In the genomic region with DNA sequence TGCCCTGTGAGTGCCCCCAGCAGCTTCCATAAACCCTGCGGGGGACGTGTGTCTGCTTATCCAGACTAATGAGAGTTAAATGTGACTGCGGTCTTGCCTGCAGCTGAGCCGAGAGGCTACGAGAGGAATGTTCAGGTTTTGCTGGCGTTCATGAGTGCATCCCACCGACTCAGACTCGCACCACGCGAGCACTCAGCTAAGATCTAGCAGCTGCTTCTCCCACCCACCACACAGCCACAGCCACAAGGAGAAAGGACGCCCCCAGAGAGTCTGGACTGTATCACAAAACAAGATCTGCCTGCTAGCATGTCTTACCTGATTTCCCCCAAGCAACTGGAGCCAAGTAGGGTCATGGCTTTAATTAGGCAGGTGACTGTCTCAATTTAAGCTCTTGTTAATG, we compare ENCODE assay signal across 25 mouse cellular contexts.
DNase-seq lines count a peak whose midpoint lies in the region; ATAC-seq and TF ChIP-seq lines count a peak whose summit lies in the region.
"Had no signal": no experiment of that assay in that cellular context is flagged by ENCODE, and none has a peak within 500 bp of the region (broad histone marks: within the 10 kb centered on the region; RNA-seq: fewer than 3 reads in every experiment).

No protein-coding gene starts in this region.

- DNase-seq in left cerebral cortex, adult 11 months (ENCODE audit: low spot score): peak; percentile 29
- DNase-seq in left cerebral cortex, postnatal 4 days: no peak
- DNase-seq in frontal cortex, postnatal 36 days (ENCODE audit: low spot score in 2 of 2): peak; percentile 59 to 61
- DNase-seq in left cerebral cortex, postnatal 36 days (ENCODE audit: low spot score in 2 of 2): peak; percentile 51 to 57
- peak; percentile 46 for DNase-seq in telencephalon, adult 2 months (ENCODE audit: low read depth, low spot score)
- DNase-seq in forebrain, embryonic 11.5 days (ENCODE audit: low spot score): no peak
- DNase-seq in adrenal gland, postnatal 36 days: no peak
- no peak for DNase-seq in stomach, postnatal 0 days (ENCODE audit: low spot score)
- DNase-seq: cerebellum, adult 2 months; cerebellum, postnatal 25 days; gastrocnemius, postnatal 36 days; kidney, postnatal 25 days; liver; retina, postnatal 1 day; thymus, postnatal 36 days had no signal

- no peaks in the 10 kb centered on the region for H3K9me3 ChIP-seq in forebrain, embryonic 11.5 days (ENCODE audit: control insufficient read depth, low read length)
- H3K9me3 ChIP-seq in stomach, postnatal 0 days (ENCODE audit: control insufficient read depth, low read length): no peaks in the 10 kb centered on the region
- H3K9me3 ChIP-seq: embryonic facial prominence, embryonic 12.5 days; forebrain, embryonic 12.5 days; hindbrain, embryonic 10.5 days; limb, embryonic 10.5 days; midbrain, embryonic 10.5 days; neural tube, embryonic 13.5 days had no signal

- intact Hi-C loops in left cerebral cortex, postnatal 4 days (cut with DNase I): no loop called here
- intact Hi-C loops in left cerebral cortex, postnatal 36 days (cut with DNase I): loop anchor here (10.0 kb wide), 1 partner anchor 83 kb away; no protein-coding TSS in a partner anchor

- H3K4me2 ChIP-seq in forebrain, embryonic 11.5 days (ENCODE audit: low read depth, low read length, severe bottlenecking): no peak overlapping the region
- no peak overlapping the region for H3K4me2 ChIP-seq in stomach, postnatal 0 days (replicated peaks; ENCODE audit: low read depth)
- H3K4me2 ChIP-seq: embryonic facial prominence, embryonic 12.5 days; forebrain, embryonic 12.5 days; neural tube, embryonic 13.5 days had no signal

- WGBS in forebrain, embryonic 11.5 days: 81% methylated on average over 11 of the region's 11 CpGs
- 76% methylated on average over 11 of the region's 11 CpGs for WGBS in stomach, postnatal 0 days

- H3K27ac ChIP-seq in forebrain, embryonic 11.5 days (ENCODE audit: low read depth, low read length): no peak overlapping the region
- H3K27ac ChIP-seq in stomach, postnatal 0 days (replicated peaks): no peak overlapping the region
- H3K27ac ChIP-seq: embryonic facial prominence, embryonic 12.5 days; forebrain, embryonic 12.5 days; hindbrain, embryonic 10.5 days; limb, embryonic 10.5 days; midbrain, embryonic 10.5 days; neural tube, embryonic 13.5 days had no signal

- H3K4me1 ChIP-seq in forebrain, embryonic 11.5 days (replicated peaks; ENCODE audit: control insufficient read depth, insufficient read depth, low read length): no peaks in the 10 kb centered on the region
- 0 out of 2 replicates have a peak, but pooled peaks cover 3% of the 10 kb centered on the region for H3K4me1 ChIP-seq in stomach, postnatal 0 days (replicated peaks; ENCODE audit: control insufficient read depth, insufficient read depth)
- H3K4me1 ChIP-seq: forebrain, embryonic 12.5 days; midbrain, embryonic 10.5 days had no signal

- H3K27me3 ChIP-seq in forebrain, embryonic 11.5 days (ENCODE audit: control insufficient read depth, insufficient read depth, low read length): no peaks in the 10 kb centered on the region
- H3K27me3 ChIP-seq in stomach, postnatal 0 days (ENCODE audit: control insufficient read depth, insufficient read depth, low read length): no peaks in the 10 kb centered on the region
- H3K27me3 ChIP-seq: embryonic facial prominence, embryonic 12.5 days; forebrain, embryonic 12.5 days had no signal

- TF ChIP-seq CTCF in stomach, postnatal 0 days (IDR thresholded peaks at IDR 0.05; ENCODE audit: low read depth): no peak

- H3K9ac ChIP-seq in forebrain, embryonic 11.5 days (ENCODE audit: low read length): no peak overlapping the region
- H3K9ac ChIP-seq in stomach, postnatal 0 days (ENCODE audit: low read length): no peak overlapping the region
- H3K9ac ChIP-seq: embryonic facial prominence, embryonic 12.5 days; forebrain, embryonic 12.5 days; neural tube, embryonic 13.5 days had no signal

- TF ChIP-seq EP300 in stomach, postnatal 0 days (optimal IDR thresholded peaks at IDR 0.05): no peak

- no peak for ATAC-seq in forebrain, embryonic 11.5 days (replicated peaks; ENCODE audit: low FRiP score)
- ATAC-seq in stomach, postnatal 0 days (ENCODE audit: low FRiP score, low TSS enrichment): no peak
- ATAC-seq: hindbrain, postnatal 0 days; intestine, embryonic 16.5 days; midbrain, embryonic 16.5 days had no signal

- no peaks in the 10 kb centered on the region for H3K36me3 ChIP-seq in forebrain, embryonic 11.5 days (ENCODE audit: control insufficient read depth, insufficient read depth, low read length)
- H3K36me3 ChIP-seq in stomach, postnatal 0 days (ENCODE audit: control insufficient read depth, insufficient read depth, low read length): no peaks in the 10 kb centered on the region
- H3K36me3 ChIP-seq: embryonic facial prominence, embryonic 12.5 days; forebrain, embryonic 12.5 days; hindbrain, embryonic 10.5 days; limb, embryonic 10.5 days; midbrain, embryonic 10.5 days; neural tube, embryonic 13.5 days had no signal

- H3K4me3 ChIP-seq in forebrain, embryonic 11.5 days (ENCODE audit: low read depth, low read length): no peak overlapping the region
- no peak overlapping the region for H3K4me3 ChIP-seq in stomach, postnatal 0 days (ENCODE audit: low read depth, low read length)
- H3K4me3 ChIP-seq: embryonic facial prominence, embryonic 12.5 days; forebrain, embryonic 12.5 days; hindbrain, embryonic 10.5 days; limb, embryonic 10.5 days; midbrain, embryonic 10.5 days; myocyte; neural tube, embryonic 13.5 days had no signal

Comparison
In these comparisons a context has a peak if more than half of its experiments do, and no peak if none do; other contexts are left out.
1. DNase-seq: peak in left cerebral cortex, adult 11 months (single experiment), frontal cortex, postnatal 36 days (2 of 2), left cerebral cortex, postnatal 36 days (2 of 2) and telencephalon, adult 2 months (single experiment); none in left cerebral cortex, postnatal 4 days (single experiment), forebrain, embryonic 11.5 days (single experiment), adrenal gland, postnatal 36 days (0 of 2) and stomach, postnatal 0 days (single experiment).